Mouse (Mus musculus) urinary bladder, postnatal 14 days (tissue): ENCODE measurements around the gene Olfr847.

Source experiments
- DNase-seq: peaks from one replicate; pipeline ENCODE4 v3.0.0; 2021; ENCODE audit warnings: low spot score

The Olfr847 gene

DNA sequence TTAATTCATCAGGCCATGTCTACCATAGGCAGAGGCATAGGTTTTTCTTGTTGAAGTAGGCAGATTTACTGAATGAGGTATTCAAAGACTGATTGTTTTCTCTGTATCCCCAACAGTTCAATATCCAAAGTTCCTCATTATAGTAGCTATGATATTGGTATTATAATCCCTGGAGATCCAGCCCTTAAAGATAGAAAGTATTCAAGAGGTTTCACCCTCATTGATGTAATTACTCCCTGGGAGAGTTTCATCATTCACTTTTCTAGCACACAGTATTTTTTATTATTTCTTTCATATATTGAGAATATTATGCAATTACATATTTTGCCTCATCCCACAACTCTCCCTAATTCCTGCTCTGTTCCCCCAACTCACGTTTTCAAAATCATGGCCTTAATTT is at the start of gene Olfr847:
Gene Olfr847, minus strand, starts transcription at position 101 of the 400 bp plus-strand sequence.
- DNase-seq, result no peak

DNA sequence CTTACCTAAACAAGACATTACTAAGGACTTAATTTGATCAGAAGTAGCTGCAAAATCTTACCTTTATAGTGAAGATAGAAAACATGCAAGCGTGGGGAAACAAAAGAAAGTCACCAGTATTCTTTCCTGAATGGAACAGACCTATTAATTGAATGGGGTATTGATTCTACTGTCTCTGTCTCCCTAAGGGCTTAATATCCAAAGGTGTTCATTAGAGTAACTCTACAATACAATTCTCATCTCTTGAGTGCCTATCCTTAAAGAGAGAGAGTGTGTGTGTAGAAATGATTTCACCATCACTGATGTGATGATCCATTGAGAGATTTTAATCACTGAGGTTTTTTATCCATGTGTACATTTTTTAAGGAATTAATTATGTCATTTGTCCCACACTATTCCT is 14.6 kb downstream of the Olfr847 start, which contains the start of gene Olfr846:
Gene Olfr846, minus strand, starts transcription at position 101 of the 400 bp plus-strand sequence.
- no peak for DNase-seq

DNA sequence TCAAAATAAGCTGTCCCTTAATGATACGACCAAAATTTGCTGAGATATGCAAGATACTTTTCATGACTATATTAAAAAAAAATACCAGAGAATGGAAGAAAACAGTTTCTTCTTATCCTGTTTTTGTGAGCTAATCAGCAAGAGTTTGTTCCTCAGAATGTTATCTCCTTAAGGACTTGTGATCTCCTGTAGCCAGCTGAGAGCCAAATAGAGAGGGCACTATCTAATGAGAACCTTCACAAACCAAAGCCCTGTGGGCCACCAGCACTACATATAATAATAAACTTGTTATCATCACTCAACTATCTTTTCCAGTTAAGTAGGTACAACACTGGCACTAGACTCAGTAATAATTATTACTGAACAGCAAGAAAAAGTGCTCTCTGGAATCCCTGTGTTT is 42.3 kb downstream of the Olfr847 start, which contains the start of gene Olfr845:
Gene Olfr845, plus strand, starts transcription at position 301 of the 400 bp plus-strand sequence.
- no peak for DNase-seq
